Mouse (Mus musculus) heart, embryonic 13.5 days (tissue): Measurements from ENCODE around the gene Zfp541. TPM values are rescaled to one million over a fixed set of nuclear protein-coding genes. Genes with fewer than 3 reads are reported as not detected.

ENCODE experiments used
- ATAC-seq: fragments of 200-750 bp; cut with Nextera tagmentation; 2 replicates; pipeline ENCODE4 v1.8.0; 2017; ENCODE audit warnings: moderate TSS enrichment; ENCODE audit not compliant: insufficient number of reproducible peaks, low FRiP score, low TSS enrichment; ENCODE audit errors: extremely low read depth
- H3K27ac ChIP-seq: fragments of 300-500 bp; sonication (generic); replicated peaks from 2 replicates; pipeline ENCODE4 v1.5.1; 2015; ENCODE audit warnings: moderate library complexity, mild to moderate bottlenecking, inconsistent platforms
- H3K27me3 ChIP-seq: fragments of 300-500 bp; sonication (generic); replicated peaks from 2 replicates; pipeline ENCODE4 v1.6.1; 2015; ENCODE audit warnings: mild to moderate bottlenecking, inconsistent platforms
- H3K36me3 ChIP-seq: fragments of 300-500 bp; sonication (generic); 2 replicates; pipeline ENCODE4 v1.6.1; 2015; ENCODE audit warnings: mild to moderate bottlenecking, inconsistent platforms
- H3K4me1 ChIP-seq: fragments of 300-500 bp; sonication (generic); 2 replicates; pipeline ENCODE4 v1.6.1; 2015; ENCODE audit warnings: inconsistent platforms
- H3K4me2 ChIP-seq: fragments of 300-500 bp; sonication (generic); 2 replicates; pipeline ENCODE4 v1.6.1; 2015; ENCODE audit warnings: inconsistent platforms, mild to moderate bottlenecking, moderate library complexity
- H3K4me3 ChIP-seq: fragments of 300-500 bp; sonication (generic); 2 replicates; pipeline ENCODE4 v1.5.1; 2015; ENCODE audit warnings: moderate library complexity, mild to moderate bottlenecking, inconsistent platforms
- H3K9ac ChIP-seq: fragments of 300-500 bp; sonication (generic); 2 replicates; pipeline ENCODE4 v1.6.1; 2015; ENCODE audit warnings: inconsistent platforms, mild to moderate bottlenecking, moderate library complexity
- H3K9me3 ChIP-seq: fragments of 300-500 bp; sonication (generic); 2 replicates; pipeline ENCODE4 v1.6.1; 2016; ENCODE audit warnings: inconsistent platforms
- WGBS: fragments of 180-500 bp; shearing (Covaris S2); methylation state at CpG from one replicate; pipeline ENCODE4 v1.1.7; 2015; ENCODE audit warnings: mixed read lengths; 5-methylcytosine and 5-hydroxymethylcytosine counted together
- polyA plus RNA-seq: library from polyadenylated mRNA; unstranded; fragments of >200 nt; fragmentation: Nextera tagmentation; extraction: Ambion mirVana; gene quantifications from 2 replicates; pipeline ENCODE4 v1.2.1, GENCODE M21; 2015

Zfp541 gene
- polyA plus RNA-seq, 1 experiment from 2014 or later, result 0.05 TPM

DNA sequence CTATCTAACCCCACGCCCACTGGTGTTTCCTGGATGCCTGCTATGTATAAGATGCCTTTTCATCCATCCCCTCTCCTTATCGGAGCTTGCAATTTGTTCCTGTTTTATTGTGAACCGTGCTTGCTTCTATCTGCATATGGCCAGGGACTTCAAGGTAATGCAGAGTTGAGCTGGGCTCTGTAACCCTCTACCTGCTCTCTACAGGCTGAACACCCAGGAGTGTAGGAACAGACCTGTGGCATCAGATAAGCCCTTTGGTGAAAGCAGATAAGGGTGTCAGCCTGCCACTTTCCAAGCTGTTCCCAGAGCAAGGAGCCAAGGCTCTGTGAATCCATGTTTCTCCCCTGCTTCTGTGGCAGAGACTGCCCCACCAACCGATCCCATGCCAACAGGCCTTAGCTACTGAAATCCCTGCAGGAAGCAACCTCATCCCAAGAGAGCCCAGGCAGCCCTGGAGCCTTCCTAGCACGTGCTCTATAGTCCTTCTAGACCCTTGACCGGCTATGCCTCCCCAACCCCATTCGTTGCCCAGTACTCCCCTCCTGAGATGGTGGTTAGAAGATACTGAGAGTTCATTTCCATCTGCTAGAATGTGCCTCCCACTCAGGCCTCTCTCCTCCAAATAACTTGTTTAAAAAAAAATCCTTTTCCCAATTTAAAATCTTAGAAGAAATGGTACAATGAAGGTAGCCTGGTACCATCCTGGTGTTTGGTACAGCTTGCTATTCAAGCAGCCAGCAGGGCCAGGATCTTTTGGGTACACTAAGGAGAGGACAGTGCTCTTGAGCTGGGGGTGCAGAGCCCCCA, 49.9 kb downstream of the Zfp541 start:
- WGBS, result 87% methylated on average over 7 of the region's 7 CpGs
- Histone ChIP-seq H3K4me2 (no peak overlapping the region), H3K27ac (no peak overlapping the region), H3K9ac (no peak overlapping the region), H3K27me3 (no peaks in the 10 kb centered on the region), H3K36me3 (peaks cover 98% of the 10 kb centered on the region), H3K4me3 (no peak overlapping the region), H3K4me1 (no peaks in the 10 kb centered on the region), H3K9me3 (no peaks in the 10 kb centered on the region)
- no peak for ATAC-seq

DNA sequence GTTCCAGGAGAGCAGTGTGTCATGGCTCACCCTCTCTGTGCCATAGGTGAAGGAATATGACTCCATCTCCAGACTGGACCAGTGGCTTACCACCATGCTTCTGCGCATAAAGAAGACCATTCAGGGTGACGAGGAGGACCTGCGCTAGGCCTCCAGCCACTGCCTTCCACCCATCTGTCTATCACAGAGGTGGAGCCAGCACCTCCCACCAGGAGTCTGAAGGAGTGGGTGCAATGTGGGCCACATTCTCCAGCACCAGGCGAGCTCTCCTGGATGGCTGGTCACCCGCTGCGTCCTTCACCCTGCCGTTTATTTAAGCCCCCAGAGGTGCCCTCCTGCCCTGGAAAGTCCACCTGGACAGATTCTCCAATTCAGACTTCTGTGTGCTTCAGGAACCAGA, 54.8 kb downstream of the Zfp541 start:
- Histone ChIP-seq H3K36me3 (peaks cover 66% of the 10 kb centered on the region), H3K9me3 (no peaks in the 10 kb centered on the region), H3K27ac (no peak overlapping the region), H3K4me2 (no peak overlapping the region), H3K27me3 (no peaks in the 10 kb centered on the region), H3K4me1 (peaks cover 11% of the 10 kb centered on the region), H3K9ac (no peak overlapping the region), H3K4me3 (no peak overlapping the region)
- WGBS, result 93% methylated on average over 7 of the region's 7 CpGs
- ATAC-seq, result no peak

DNA sequence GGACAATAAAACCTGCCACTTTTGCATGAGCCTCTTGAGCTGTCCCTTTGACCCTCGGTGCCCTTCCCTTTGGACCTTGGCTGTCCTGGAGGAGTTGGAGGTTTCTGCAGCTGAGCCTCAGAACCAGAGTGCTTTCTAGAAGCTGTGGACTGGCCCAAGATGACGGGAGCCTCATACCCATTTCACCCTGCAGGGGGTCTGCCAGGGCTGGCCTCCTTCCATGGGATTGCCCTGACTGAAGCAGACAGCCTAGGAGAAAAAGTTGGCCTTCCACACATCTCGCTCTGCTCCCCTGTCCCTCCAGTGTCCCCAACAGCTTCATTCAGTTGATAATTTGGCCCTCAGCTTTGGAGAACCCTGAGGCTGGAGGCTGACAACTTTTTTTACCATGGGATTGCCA, 55.5 kb downstream of the Zfp541 start:
- Histone ChIP-seq H3K36me3 (peaks cover 59% of the 10 kb centered on the region), H3K9me3 (no peaks in the 10 kb centered on the region), H3K4me2 (no peak overlapping the region), H3K4me1 (peaks cover 11% of the 10 kb centered on the region), H3K27me3 (no peaks in the 10 kb centered on the region), H3K9ac (no peak overlapping the region), H3K4me3 (no peak overlapping the region), H3K27ac (no peak overlapping the region)
- ATAC-seq, result no peak
- WGBS, result 89% methylated on average over 3 of the region's 3 CpGs

DNA sequence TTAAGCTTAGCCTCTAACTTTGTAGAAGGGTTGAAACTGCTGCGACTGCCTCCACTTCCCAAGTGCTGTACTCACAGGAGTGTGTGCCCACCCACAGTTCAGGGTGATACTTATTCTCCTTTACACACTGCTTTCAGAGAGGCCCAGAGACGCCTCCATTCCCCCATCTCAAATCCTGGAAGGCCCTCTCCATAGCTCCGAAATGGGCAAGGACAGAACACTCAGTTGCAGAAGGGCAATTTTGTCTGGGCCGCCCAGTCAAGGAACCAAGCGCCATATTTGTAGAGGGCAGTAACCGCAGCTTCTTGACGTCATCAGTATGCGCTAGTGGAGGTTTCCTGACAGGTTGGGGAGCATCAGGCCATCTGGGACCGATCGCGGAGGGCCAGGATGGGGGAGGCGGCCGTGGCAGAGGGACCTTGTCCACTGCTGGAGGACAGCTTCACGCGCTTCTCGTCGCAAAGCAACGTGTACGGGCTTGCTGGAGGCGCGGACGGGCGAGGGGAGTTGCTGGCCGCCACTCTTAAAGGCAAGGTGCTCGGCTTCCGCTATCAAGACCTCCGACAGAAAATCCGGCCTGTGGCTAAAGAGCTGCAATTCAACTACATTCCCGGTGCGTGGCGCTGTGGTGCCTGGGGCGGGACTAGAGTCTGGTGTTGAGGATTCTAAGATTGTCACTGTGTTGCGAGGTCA, 58.1 kb downstream of the Zfp541 start, which contains the start of gene Kptn:
Gene Kptn (plus strand): TSS at position 327 of the 693 bp plus-strand sequence.
- Histone ChIP-seq H3K4me2 (peak within 1 kb of the TSS; percentile 73), H3K4me3 (peak within 1 kb of the TSS; percentile 85), H3K27me3 (no peaks in the 10 kb centered on the region), H3K9ac (peak within 1 kb of the TSS; percentile 91), H3K36me3 (peaks cover 42% of the 10 kb centered on the region), H3K9me3 (no peaks in the 10 kb centered on the region), H3K27ac (peak within 1 kb of the TSS; percentile 90), H3K4me1 (peaks cover 11% of the 10 kb centered on the region)
- peak; percentile 72 for ATAC-seq
- WGBS, result 1% methylated on average over 33 of the region's 33 CpGs

DNA sequence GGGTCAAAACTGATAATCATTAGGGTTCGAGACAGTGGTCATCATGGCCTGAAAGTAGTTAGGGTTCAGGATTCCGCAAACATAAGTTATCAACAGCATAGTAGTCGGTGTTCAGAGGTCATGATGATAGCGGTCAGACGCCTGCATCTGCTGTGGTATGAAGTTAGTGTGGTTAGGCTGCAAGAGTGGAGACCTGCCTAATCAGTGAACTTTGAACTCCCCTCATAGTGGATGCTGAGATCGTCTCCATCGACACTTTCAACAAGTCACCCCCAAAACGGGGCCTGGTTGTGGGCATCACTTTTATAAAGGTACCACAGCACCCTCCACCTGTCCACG, 58.6 kb downstream of the Zfp541 start:
- Histone ChIP-seq H3K9me3 (no peaks in the 10 kb centered on the region), H3K4me1 (peaks cover 11% of the 10 kb centered on the region), H3K4me3 (peak overlapping the region; percentile 85), H3K9ac (peak overlapping the region; percentile 91), H3K4me2 (peak overlapping the region; percentile 73), H3K36me3 (peaks cover 41% of the 10 kb centered on the region), H3K27me3 (no peaks in the 10 kb centered on the region), H3K27ac (no peak overlapping the region; the same call in 1 of the 2 replicates)
- WGBS, result 39% methylated on average over 9 of the region's 9 CpGs
- no peak for ATAC-seq

DNA sequence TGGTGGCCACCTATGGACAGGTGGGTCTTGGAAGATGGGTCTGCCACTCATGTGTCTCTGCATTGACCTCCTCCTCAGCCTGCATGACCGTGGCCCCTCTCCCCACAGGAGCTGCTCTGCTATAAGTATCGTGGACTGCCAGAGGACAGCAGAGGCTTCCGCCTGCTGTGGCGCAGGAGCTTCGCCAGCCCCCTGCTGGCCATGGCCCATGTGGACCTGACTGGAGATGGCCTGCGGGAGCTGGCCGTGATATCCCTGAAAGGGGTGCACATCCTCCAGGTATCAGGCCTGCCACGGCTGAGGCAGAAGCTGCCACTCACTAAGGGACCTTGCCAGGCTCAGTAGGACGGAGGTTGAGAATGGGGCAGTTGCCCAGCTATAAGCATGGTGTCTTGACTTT, 64.2 kb downstream of the Zfp541 start:
- WGBS, result 85% methylated on average over 9 of the region's 9 CpGs
- H3K4me1 ChIP-seq, result peaks cover 28% of the 10 kb centered on the region
- peaks cover 6% of the 10 kb centered on the region for H3K27me3 ChIP-seq
- no peaks in the 10 kb centered on the region for H3K9me3 ChIP-seq
- no peak for ATAC-seq
- no peak overlapping the region for H3K4me2 ChIP-seq
- H3K36me3 ChIP-seq, result peaks cover 41% of the 10 kb centered on the region
- no peak overlapping the region for H3K4me3 ChIP-seq
- no peak overlapping the region for H3K27ac ChIP-seq
- H3K9ac ChIP-seq, result no peak overlapping the region

DNA sequence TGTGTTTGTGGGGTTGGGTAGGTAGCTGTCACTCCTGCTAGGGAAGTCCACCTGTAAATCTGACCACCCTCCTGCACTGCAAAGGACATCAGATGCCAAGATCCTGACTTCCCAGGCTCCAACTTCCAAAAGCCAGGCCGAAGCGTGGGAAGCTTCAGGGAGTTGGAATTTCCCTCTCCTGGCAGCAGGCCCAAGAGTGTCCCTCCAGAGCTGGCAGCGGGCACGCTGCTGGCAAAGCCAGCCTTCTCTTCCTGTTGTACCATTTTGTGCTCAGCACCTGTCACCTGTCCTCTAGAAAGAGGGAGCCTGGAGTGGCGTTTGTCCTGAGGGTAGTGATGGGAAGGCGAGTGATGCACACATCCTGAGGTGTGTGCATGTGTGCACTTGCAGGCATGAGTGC, 66.7 kb downstream of the Zfp541 start:
- no peak overlapping the region for H3K9ac ChIP-seq
- ATAC-seq, result no peak
- no peak overlapping the region for H3K4me2 ChIP-seq
- H3K27me3 ChIP-seq, result peaks cover 24% of the 10 kb centered on the region
- H3K36me3 ChIP-seq, result peaks cover 41% of the 10 kb centered on the region
- H3K4me3 ChIP-seq, result no peak overlapping the region
- 72% methylated on average over 6 of the region's 6 CpGs for WGBS
- H3K9me3 ChIP-seq, result no peaks in the 10 kb centered on the region
- H3K4me1 ChIP-seq, result peaks cover 40% of the 10 kb centered on the region
- no peak overlapping the region for H3K27ac ChIP-seq

DNA sequence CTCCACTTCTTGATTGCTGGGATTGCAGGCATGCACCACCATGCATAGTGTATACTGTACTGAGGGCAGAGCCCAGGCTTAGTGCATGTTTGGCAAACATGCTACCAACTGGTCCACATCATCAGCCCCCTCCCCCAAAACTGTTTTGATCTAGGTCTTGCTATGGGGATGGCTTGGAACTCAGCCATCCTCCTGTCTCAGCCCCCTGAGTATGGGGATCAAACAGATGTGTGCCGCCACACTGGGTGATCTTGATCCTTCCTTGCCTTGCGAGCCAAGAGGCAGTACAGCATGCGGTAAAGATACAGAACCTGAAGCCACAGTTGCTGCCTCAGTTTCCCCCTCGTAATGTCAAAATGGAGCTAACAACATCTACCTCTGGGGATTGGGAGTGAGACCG, 67.3 kb downstream of the Zfp541 start:
- Histone ChIP-seq H3K27me3 (peaks cover 29% of the 10 kb centered on the region), H3K27ac (peak overlapping the region; percentile 86), H3K4me2 (peak overlapping the region; percentile 85), H3K9ac (peak overlapping the region; percentile 88), H3K9me3 (no peaks in the 10 kb centered on the region), H3K4me3 (peak overlapping the region; percentile 65), H3K36me3 (peaks cover 40% of the 10 kb centered on the region), H3K4me1 (peaks cover 40% of the 10 kb centered on the region)
- 61% methylated on average over 5 of the region's 5 CpGs for WGBS
- no peak for ATAC-seq

DNA sequence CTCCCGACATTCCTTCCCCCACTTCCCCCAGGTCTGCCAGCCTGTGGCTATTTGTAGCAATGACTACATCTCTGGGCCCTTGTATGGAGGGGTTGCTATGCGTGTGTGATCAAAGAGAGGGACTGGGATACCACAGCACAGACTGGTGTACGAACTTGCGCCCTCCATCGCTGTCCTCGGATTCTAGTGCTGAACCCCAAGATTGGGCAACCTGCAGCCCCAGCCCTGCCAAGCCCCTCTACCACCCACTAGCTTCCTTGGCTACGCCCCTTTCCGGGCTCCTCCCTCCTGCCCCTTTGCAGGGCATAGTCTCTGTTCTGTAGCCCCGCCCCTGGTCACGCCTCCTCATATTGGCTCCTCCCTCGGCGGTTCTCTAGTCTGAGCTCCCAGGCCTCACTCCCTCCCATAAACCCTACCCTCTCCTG, 67.8 kb downstream of the Zfp541 start, which contains the start of gene Slc8a2:
Gene Slc8a2 (plus strand): TSS at position 406 of the 425 bp plus-strand sequence.
- 4% methylated on average over 12 of the region's 12 CpGs for WGBS
- Histone ChIP-seq H3K4me1 (peaks cover 40% of the 10 kb centered on the region), H3K27me3 (peaks cover 29% of the 10 kb centered on the region), H3K9me3 (no peaks in the 10 kb centered on the region), H3K4me3 (peak within 1 kb of the TSS; percentile 65), H3K27ac (peak within 1 kb of the TSS; percentile 86), H3K36me3 (peaks cover 35% of the 10 kb centered on the region), H3K4me2 (peak within 1 kb of the TSS; percentile 85), H3K9ac (peak within 1 kb of the TSS; percentile 88)
- ATAC-seq, result peak; percentile 67

DNA sequence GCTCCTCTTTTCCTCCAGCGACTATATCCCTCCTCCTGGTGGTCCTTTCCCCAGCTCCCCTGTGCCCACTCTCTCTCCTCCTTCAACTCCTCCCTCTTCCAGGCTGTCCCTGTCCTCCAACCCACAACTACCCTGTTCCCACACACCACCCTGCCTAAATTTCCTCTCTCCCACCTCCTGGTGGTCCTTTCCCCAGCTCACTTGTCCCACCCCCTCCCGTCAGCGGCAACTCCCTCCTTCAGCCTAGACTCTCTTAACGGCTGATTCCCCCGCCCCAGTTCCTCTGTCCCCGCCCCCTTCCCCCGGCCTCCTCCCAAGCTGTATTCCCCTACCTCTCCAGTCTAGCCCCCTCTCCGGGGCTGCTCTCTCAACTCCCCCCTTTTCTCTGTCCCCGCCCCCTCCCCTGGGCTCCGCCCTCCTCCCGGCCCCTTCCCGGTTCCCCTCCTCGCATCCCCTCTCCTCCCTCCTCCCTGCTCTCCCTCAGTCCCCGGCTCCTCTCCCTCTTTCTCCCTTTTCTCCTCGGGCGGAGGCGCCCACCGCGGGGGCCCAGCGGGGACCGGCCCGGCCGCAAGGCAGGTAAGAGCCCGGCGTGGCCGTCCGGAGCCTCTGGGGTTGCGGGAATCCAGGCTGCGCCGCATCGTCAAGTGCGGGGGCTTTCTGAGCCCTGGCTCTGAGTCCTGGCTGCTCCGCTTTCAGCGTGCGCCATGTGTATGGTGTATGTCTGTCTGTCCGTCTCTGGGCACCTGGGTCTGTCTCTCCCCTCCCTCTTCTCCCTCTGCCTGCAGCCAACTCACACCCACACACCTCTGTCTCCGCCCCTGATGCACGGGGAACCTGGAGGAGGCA, 68.5 kb downstream of the Zfp541 start:
- peak; percentile 62 for ATAC-seq
- Histone ChIP-seq H3K4me2 (peak overlapping the region; percentile 85), H3K9ac (peak overlapping the region; percentile 88), H3K27ac (peak overlapping the region; percentile 86), H3K36me3 (peaks cover 28% of the 10 kb centered on the region), H3K9me3 (no peaks in the 10 kb centered on the region), H3K4me3 (peak overlapping the region; percentile 65), H3K27me3 (peaks cover 29% of the 10 kb centered on the region), H3K4me1 (peaks cover 40% of the 10 kb centered on the region)
- 1% methylated on average over 35 of the region's 38 CpGs for WGBS
